Mouse (Mus musculus): ENCODE data around the gene Cmip. TPM values are rescaled to one million over a fixed set of nuclear protein-coding genes. Genes with fewer than 3 reads are reported as not detected.

Gene Cmip
- polyA plus RNA-seq, 1 experiment: 64.9 TPM

DNA sequence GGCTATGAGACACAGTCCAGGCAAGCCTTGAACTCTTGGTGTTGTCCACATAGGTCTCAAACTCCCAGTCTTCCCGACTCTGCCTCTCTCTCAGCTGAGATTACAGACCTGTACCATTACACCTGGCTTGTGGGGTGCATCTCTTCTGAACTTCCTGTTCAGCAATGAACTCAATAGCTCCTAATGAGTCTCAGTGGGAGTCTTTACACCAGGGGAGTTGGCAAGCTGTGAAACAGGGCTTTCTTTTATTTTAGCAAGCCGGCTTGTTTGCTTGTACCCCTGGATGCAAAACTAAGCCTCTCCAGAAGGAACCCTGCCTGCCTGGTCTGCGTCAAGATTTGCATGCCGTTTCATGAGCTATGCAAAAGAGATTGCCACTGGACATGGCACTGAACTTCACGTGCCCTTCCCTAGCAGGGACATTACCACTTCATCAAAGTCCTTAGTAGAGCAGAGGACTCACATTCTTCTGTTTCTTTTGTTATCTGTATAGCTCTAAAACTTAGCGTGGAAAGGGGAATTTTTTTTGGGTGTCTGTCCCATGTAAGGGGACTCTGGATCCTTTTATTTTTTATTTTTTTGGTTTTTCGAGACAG lies 5.7 kb upstream of the Cmip start:
- no peak for TF ChIP-seq CTCF (IDR thresholded peaks at IDR 0.05; ENCODE audit: borderline replicate concordance, insufficient read depth, low read depth, low read length)
- no peak for TF ChIP-seq POLR2A (IDR thresholded peaks at IDR 0.05; ENCODE audit: borderline replicate concordance, insufficient read depth, low read length)
- Histone ChIP-seq H3K27ac (ENCODE audit: insufficient read depth, low read length) (no peak overlapping the region), H3K4me3 (replicated peaks; ENCODE audit: insufficient read depth, low read depth, low read length) (no peak overlapping the region), H3K27me3 (ENCODE audit: control insufficient read depth, insufficient read depth, low read length) (no peaks in the 10 kb centered on the region), H3K4me1 (ENCODE audit: control insufficient read depth, insufficient read depth, low read length) (no peaks in the 10 kb centered on the region)
- DNase-seq: no peak
- WGBS: 44% methylated on average over 7 of the region's 7 CpGs

- Histone ChIP-seq H3K4me1 (ENCODE audit: control insufficient read depth, insufficient read depth, low read length) (no peaks in the 10 kb centered on the region), H3K27me3 (ENCODE audit: control insufficient read depth, insufficient read depth, low read length) (no peaks in the 10 kb centered on the region), H3K4me3 (replicated peaks; ENCODE audit: insufficient read depth, low read depth, low read length) (no peak overlapping the region), H3K27ac (ENCODE audit: insufficient read depth, low read length) (no peak overlapping the region)
- no peak for TF ChIP-seq POLR2A (IDR thresholded peaks at IDR 0.05; ENCODE audit: borderline replicate concordance, insufficient read depth, low read length)
- no peak for TF ChIP-seq CTCF (IDR thresholded peaks at IDR 0.05; ENCODE audit: borderline replicate concordance, insufficient read depth, low read depth, low read length)
- DNase-seq: no peak
- 90% methylated on average over 8 of the region's 8 CpGs for WGBS
These were observed 4.2 kb upstream of the Cmip start for GRCm38 (mm10) chr8:117252650-117253049.

DNA sequence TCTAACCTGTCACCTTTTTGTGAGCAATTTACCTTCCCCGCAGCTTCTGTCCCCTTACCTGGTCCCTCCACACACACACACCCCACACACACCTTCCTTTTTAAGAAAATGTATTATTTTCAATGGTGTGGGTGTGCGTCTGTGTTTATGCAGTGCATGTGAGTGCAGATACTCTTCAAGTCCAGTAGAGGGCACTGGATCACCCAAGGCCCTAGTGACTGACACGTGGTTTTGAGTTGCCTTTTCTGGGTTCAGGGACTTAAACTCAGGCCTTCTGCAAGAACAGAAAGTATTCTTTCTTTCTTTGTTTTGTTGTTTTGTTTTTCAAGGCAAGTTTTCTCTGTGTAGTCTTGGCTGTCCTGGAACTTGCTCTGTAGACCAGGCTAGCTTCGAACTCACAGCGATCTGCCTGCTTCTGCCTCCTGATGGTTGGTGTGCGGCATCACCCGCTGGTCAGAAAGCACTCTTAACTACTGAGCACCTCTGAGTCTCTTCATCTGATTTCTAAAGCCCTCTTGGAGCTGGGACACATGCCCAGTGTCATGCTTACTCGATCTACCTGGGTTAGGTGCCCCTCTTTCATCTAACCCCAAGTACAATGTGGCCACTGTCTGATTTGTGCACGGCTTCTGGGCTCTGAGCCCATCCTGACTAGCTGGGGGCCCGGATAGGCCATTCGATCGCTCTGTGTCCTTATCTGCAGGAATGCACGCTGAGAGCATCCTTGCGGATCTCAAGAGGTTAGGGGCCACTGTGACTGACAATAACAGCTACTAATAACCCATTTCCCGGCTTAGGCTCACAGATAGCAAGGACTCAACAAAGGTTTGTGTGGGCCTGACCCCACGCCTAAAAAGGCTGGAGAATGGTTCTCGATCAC lies 3.2 kb upstream of the Cmip start:
- TF ChIP-seq CTCF (IDR thresholded peaks at IDR 0.05; ENCODE audit: borderline replicate concordance, insufficient read depth, low read depth, low read length): no peak
- no peak for TF ChIP-seq POLR2A (IDR thresholded peaks at IDR 0.05; ENCODE audit: borderline replicate concordance, insufficient read depth, low read length)
- no peak overlapping the region for H3K27ac ChIP-seq (ENCODE audit: insufficient read depth, low read length)
- peaks cover 4% of the 10 kb centered on the region for H3K4me1 ChIP-seq (ENCODE audit: control insufficient read depth, insufficient read depth, low read length)
- DNase-seq: no peak
- H3K27me3 ChIP-seq (ENCODE audit: control insufficient read depth, insufficient read depth, low read length): no peaks in the 10 kb centered on the region
- WGBS: 92% methylated on average over 17 of the region's 17 CpGs
- no peak overlapping the region for H3K4me3 ChIP-seq (replicated peaks; ENCODE audit: insufficient read depth, low read depth, low read length)

- Histone ChIP-seq H3K4me3 (replicated peaks; ENCODE audit: insufficient read depth, low read depth, low read length) (no peak overlapping the region), H3K27me3 (ENCODE audit: control insufficient read depth, insufficient read depth, low read length) (no peaks in the 10 kb centered on the region), H3K4me1 (ENCODE audit: control insufficient read depth, insufficient read depth, low read length) (peaks cover 12% of the 10 kb centered on the region), H3K27ac (ENCODE audit: insufficient read depth, low read length) (no peak overlapping the region)
- 88% methylated on average over 6 of the region's 6 CpGs for WGBS
- TF ChIP-seq CTCF (IDR thresholded peaks at IDR 0.05; ENCODE audit: borderline replicate concordance, insufficient read depth, low read depth, low read length) (no peak), POLR2A (IDR thresholded peaks at IDR 0.05; ENCODE audit: borderline replicate concordance, insufficient read depth, low read length) (no peak)
- no peak for DNase-seq
These were observed 2.4 kb upstream of the Cmip start for GRCm38 (mm10) chr8:117254496-117254895.

DNA sequence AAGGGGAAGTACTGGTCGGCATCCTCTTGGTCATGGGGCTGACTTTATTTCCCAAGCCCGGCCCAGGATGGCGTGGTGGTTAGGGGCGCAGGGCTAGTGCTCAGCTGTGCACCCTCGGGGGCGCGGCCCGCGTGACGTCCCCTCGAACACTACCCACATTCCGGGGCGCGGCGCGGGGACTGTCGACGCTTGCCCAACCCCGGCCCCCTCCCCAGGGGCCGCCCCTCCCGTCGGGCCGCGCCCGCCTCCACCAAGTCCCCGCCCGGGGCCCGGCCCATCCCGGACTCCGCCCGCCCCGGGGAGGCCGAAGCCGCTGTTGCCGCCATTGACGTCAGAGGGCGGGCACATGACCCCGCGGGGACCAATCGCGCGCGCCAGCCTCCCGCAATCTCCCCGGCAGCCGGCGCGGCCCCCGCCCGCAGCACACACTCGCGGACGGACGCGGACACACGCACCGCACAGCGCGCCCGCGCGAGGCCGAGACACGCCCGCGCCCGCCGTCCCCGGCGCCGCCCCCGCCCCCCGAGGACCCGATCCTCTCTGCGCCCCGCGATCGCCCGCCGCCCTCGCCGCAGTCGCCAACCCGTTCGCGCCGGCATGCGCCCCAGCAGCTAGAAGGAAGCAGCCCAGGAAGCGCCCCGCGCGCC lies 449 bp upstream of the Cmip start:
- no peak overlapping the region for H3K27ac ChIP-seq (ENCODE audit: insufficient read depth, low read length)
- no peak for TF ChIP-seq CTCF (IDR thresholded peaks at IDR 0.05; ENCODE audit: borderline replicate concordance, insufficient read depth, low read depth, low read length)
- no peak for TF ChIP-seq POLR2A (IDR thresholded peaks at IDR 0.05; ENCODE audit: borderline replicate concordance, insufficient read depth, low read length)
- peak; percentile 94 to 95 for DNase-seq
- 1% methylated on average over 88 of the region's 92 CpGs for WGBS
- no peaks in the 10 kb centered on the region for H3K27me3 ChIP-seq (ENCODE audit: control insufficient read depth, insufficient read depth, low read length)
- peak overlapping the region; percentile 84 for H3K4me3 ChIP-seq (replicated peaks; ENCODE audit: insufficient read depth, low read depth, low read length)
- peaks cover 12% of the 10 kb centered on the region for H3K4me1 ChIP-seq (ENCODE audit: control insufficient read depth, insufficient read depth, low read length)

DNA sequence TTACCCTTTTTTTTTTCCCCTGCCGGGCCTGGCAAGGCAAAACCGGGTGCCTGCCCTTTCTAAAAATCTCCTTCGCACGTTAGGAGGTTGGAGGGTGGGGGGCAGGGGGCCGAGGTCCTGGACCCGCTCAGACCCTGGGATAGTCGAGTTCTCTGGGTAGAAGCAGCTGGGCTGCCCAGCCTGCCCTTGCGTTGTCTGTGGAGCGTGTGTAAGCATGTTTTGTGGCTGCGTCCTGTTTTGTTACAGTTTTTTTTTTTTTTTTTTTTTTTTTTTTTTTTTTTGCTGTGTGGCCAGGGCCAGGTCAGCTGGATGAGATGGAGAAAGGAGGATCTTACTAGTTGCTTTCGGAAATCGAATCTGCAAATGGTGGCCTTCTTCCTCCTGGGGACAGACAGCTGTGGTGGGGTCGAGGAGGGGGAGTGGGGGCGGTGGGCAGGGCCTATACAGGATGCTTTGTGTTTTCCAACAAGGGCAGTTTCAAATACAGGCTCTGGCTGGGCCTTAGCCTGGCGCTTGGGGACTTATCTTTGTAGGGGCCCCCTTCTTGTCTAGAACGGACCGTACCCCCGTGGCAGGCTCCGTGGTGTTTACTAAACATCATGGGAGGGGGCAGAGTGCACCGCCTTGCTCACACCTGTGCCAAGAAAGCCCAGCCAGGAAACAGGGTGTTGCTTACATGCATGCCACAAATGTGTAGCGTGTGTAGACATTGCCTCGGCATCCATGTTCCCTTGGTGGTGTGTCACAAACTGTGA lies 1.1 kb downstream of the Cmip start:
- Histone ChIP-seq H3K27ac (ENCODE audit: insufficient read depth, low read length) (no peak overlapping the region), H3K4me1 (ENCODE audit: control insufficient read depth, insufficient read depth, low read length) (peaks cover 12% of the 10 kb centered on the region), H3K4me3 (replicated peaks; ENCODE audit: insufficient read depth, low read depth, low read length) (peak overlapping the region; percentile 84), H3K27me3 (ENCODE audit: control insufficient read depth, insufficient read depth, low read length) (no peaks in the 10 kb centered on the region)
- TF ChIP-seq CTCF (IDR thresholded peaks at IDR 0.05; ENCODE audit: borderline replicate concordance, insufficient read depth, low read depth, low read length) (no peak), POLR2A (IDR thresholded peaks at IDR 0.05; ENCODE audit: borderline replicate concordance, insufficient read depth, low read length) (no peak)
- WGBS: 19% methylated on average over 22 of the region's 22 CpGs
- DNase-seq: peak; percentile 12 to 33

DNA sequence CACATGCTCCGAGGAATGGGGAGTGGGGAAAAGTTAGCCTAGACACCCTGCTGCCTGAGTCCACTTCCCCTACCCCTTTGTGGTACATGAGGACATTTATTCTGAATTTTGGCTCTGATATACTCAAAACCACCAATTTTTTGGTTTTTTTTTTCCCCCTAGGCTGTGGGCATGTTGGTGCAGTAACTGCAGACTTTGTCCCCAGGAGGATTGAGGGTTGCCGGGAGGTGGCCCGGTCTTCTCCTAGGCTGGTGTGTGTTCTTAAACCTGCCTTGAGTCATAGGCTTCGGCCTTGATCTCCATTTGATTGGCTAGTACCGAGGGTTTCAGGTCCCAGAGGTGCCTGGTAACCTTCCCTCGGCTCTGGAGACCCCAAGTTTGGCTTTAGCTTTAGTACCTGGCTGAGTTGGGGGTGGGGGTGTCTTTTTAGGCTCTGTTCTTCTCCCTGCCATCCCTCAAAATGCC lies 1.7 kb downstream of the Cmip start:
- 76% methylated on average over 6 of the region's 6 CpGs for WGBS
- peak overlapping the region; percentile 84 for H3K4me3 ChIP-seq (replicated peaks; ENCODE audit: insufficient read depth, low read depth, low read length)
- peaks cover 12% of the 10 kb centered on the region for H3K4me1 ChIP-seq (ENCODE audit: control insufficient read depth, insufficient read depth, low read length)
- no peak overlapping the region for H3K27ac ChIP-seq (ENCODE audit: insufficient read depth, low read length)
- no peak for TF ChIP-seq POLR2A (IDR thresholded peaks at IDR 0.05; ENCODE audit: borderline replicate concordance, insufficient read depth, low read length)
- TF ChIP-seq CTCF (IDR thresholded peaks at IDR 0.05; ENCODE audit: borderline replicate concordance, insufficient read depth, low read depth, low read length): no peak
- no peaks in the 10 kb centered on the region for H3K27me3 ChIP-seq (ENCODE audit: control insufficient read depth, insufficient read depth, low read length)
- DNase-seq: no peak

All from cerebellum, adult 2 months (tissue).